Mouse (Mus musculus) thymus, adult 2 months (tissue): Measurements from ENCODE around the gene Golga7b.

Experiments
- CTCF ChIP-seq: fragments of 200-500 bp; IDR thresholded peaks from 2 replicates; pipeline ENCODE4 v1.5.1; 2012; ENCODE audit warnings: mild to moderate bottlenecking, control low read depth, low read length, moderate library complexity, borderline replicate concordance; ENCODE audit not compliant: control insufficient read depth, poor library complexity, insufficient read depth; ENCODE audit errors: extremely low read depth
- POLR2A ChIP-seq: fragments of 200-500 bp; IDR thresholded peaks from 2 replicates; pipeline ENCODE4 v1.6.1; 2012; ENCODE audit warnings: mild to moderate bottlenecking, low read length, control low read depth, moderate library complexity; ENCODE audit not compliant: control insufficient read depth, poor library complexity, insufficient read depth; ENCODE audit errors: extremely low read depth

DNA sequence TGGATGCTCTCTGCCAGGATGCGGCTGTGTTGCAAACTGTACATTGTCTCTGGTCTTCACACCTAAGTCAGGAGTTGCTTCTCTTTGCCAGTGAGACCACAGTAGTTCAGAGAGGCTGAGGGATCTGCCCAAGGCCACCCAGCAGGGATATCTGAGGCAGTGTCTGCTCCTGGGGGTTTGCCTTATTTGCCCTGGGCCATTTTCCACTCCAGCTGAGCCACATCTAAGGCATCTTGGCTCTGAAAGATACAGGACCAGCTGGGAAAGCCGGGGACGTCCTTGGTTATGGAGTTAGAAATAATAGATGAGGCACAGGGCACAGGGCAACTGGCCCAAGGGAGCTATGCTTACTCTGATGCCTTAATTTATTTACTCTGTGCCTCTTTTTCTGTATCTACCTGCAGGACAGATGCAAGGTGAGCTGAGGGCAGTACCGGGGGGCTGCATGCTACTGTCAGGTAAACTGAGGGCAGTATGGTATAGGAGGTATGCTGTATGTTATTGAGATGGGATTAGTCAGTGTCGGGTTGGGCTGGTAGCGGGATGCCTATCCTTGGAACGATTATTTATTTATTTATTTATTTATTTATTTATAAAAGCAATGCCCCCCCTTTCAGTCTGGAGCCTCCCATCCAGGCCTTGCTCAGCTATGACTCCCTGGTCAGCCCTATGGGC is 30.5 kb upstream of the Golga7b start:
- no peak for TF ChIP-seq POLR2A
- no peak for TF ChIP-seq CTCF
